Mouse (Mus musculus): ENCODE data around the gene Gm17349. TPM values are rescaled to one million over a fixed set of nuclear protein-coding genes. Genes with fewer than 3 reads are reported as not detected.
A peak's percentile ranks its signal among the peaks of the same experiment; 100 is the strongest.
"Not testable (repeated sequence)": the region's sequence is repeated elsewhere in the genome, so short reads cannot be mapped to it uniquely, and the experiment has no call there.

Gm17349 gene
- not detected in 2 replicates for polyA plus RNA-seq (2015; fragmentation: Nextera tagmentation; extraction: Ambion mirVana)

DNA sequence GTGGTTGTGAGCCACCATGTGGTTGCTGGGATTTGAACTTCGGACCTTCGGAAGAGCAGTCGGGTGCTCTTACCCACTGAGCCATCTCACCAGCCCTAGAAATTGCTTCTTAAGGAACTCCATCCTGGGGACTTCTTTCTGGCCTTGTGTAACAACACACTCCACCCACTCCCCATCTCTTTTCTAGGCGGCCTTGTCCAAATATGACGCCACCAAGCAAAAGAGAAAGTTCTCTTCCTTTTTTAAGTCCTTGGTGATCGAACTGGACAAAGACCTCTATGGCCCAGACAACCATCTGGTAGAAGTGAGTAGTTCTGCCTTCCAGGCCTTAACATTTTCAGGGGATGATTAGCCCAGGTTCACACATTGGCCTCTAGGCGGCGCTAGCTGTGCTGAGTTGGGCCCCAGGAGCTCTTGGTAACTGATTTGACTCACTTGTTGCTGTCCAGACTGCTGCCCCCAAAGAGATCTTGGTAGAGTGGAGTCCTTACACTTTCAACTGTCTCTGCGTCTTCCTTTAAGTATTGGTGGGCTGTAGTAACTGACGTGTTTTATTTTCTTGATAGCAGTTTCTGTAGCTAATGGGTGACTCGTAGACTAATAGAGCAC is at the start of gene Gm17349:
TSS of gene Gm17349 (minus strand) at position 51 of the 609 bp plus-strand sequence.
- H3K4me1 ChIP-seq = peaks cover 30% of the 10 kb centered on the region
- H3K27ac ChIP-seq = peak within 1 kb of the TSS; percentile 64
- no peak for ATAC-seq (ENCODE audit: insufficient number of reproducible peaks, low FRiP score, low TSS enrichment, low read depth)
- no peaks in the 10 kb centered on the region for H3K27me3 ChIP-seq
- peaks cover 66% of the 10 kb centered on the region for H3K36me3 ChIP-seq
- H3K4me3 ChIP-seq = no peak within 1 kb of the TSS
- WGBS = 71% methylated on average over 11 of the region's 11 CpGs
- no peaks in the 10 kb centered on the region for H3K9me3 ChIP-seq
- no peak within 1 kb of the TSS for H3K9ac ChIP-seq
- H3K4me2 ChIP-seq = no peak within 1 kb of the TSS

- WGBS = 71% methylated on average over 3 of the region's 3 CpGs
These were observed 48.9 kb upstream of the Gm17349 start for GRCm38 (mm10) chr15:99754204-99754603.

GRCm38 (mm10) chr15:99740229-99740628 is 34.9 kb upstream of the Gm17349 start:
- H3K4me3 ChIP-seq = no peak overlapping the region
- no peaks in the 10 kb centered on the region for H3K27me3 ChIP-seq
- H3K9me3 ChIP-seq = no peaks in the 10 kb centered on the region
- H3K9ac ChIP-seq = no peak overlapping the region
- H3K36me3 ChIP-seq = peaks cover 93% of the 10 kb centered on the region
- no peak overlapping the region for H3K27ac ChIP-seq
- H3K4me1 ChIP-seq = no peaks in the 10 kb centered on the region
- no peak overlapping the region for H3K4me2 ChIP-seq
- ATAC-seq (ENCODE audit: insufficient number of reproducible peaks, low FRiP score, low TSS enrichment, low read depth) = no peak
- WGBS = 93% methylated on average over 4 of the region's 4 CpGs

More at GRCm38 (mm10) chr15:99754204-99754603, 48.9 kb upstream of the Gm17349 start:
- Histone ChIP-seq H3K9me3 (no peaks in the 10 kb centered on the region), H3K4me1 (peaks cover 3% of the 10 kb centered on the region; the same call in 1 of the 2 replicates), H3K4me2 (no peak overlapping the region), H3K36me3 (peaks cover 8% of the 10 kb centered on the region; the same call in 1 of the 2 replicates), H3K27ac (no peak overlapping the region), H3K9ac (no peak overlapping the region), H3K4me3 (no peak overlapping the region), H3K27me3 (no peaks in the 10 kb centered on the region)
- no peak for ATAC-seq (ENCODE audit: insufficient number of reproducible peaks, low FRiP score, low TSS enrichment, low read depth)

DNA sequence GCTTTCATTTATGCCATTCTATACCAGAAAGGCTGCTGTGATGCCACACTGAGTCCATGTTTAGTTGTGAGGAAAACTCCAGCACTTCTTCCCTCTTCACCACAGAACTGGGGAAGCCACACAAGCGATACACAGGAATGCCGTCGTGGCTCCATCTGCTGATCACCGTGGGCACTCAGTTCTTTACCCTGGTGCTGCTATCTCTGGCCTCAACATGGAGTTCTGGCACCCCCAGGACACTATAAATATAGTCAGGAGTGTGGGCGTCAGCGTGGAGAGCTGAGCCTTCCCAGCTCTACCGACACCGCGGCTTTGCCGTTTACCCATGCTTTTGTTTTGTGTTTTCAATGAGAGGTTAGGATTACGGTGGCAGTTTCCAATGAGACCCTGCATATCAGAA is 31.4 kb upstream of the Gm17349 start:
- no peak overlapping the region for H3K4me3 ChIP-seq
- no peak overlapping the region for H3K27ac ChIP-seq
- H3K36me3 ChIP-seq = peaks cover 88% of the 10 kb centered on the region
- H3K27me3 ChIP-seq = no peaks in the 10 kb centered on the region
- no peak overlapping the region for H3K9ac ChIP-seq
- no peak for ATAC-seq (ENCODE audit: insufficient number of reproducible peaks, low FRiP score, low TSS enrichment, low read depth)
- no peaks in the 10 kb centered on the region for H3K4me1 ChIP-seq
- no peaks in the 10 kb centered on the region for H3K9me3 ChIP-seq
- 89% methylated on average over 11 of the region's 11 CpGs for WGBS
- H3K4me2 ChIP-seq = no peak overlapping the region

DNA sequence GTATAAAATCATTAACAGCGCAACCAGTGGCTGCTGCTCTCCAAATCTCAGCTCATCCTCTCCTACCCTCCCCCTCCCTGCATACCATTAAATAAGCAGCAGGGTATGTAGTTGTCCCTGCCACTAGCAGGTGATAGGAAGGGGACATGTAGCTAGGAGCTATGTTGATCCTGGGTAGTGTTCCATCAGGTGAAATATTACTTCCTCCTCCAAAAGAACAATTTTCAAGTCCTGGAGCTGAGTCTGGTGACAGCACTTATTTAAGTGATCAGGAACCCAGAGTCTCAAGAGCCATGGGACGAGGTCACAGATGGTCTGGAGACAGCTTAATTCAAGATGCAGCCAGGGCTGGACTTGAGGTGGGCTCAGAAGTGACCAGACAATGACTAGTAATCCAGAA is 30.3 kb upstream of the Gm17349 start:
- H3K4me2 ChIP-seq = no peak overlapping the region
- ATAC-seq (ENCODE audit: insufficient number of reproducible peaks, low FRiP score, low TSS enrichment, low read depth) = no peak
- H3K27ac ChIP-seq = no peak overlapping the region
- H3K9ac ChIP-seq = no peak overlapping the region
- H3K4me3 ChIP-seq = no peak overlapping the region
- H3K9me3 ChIP-seq = no peaks in the 10 kb centered on the region
- WGBS = 90% methylated on average over 2 of the region's 2 CpGs
- H3K27me3 ChIP-seq = no peaks in the 10 kb centered on the region
- no peaks in the 10 kb centered on the region for H3K4me1 ChIP-seq
- peaks cover 83% of the 10 kb centered on the region for H3K36me3 ChIP-seq

DNA sequence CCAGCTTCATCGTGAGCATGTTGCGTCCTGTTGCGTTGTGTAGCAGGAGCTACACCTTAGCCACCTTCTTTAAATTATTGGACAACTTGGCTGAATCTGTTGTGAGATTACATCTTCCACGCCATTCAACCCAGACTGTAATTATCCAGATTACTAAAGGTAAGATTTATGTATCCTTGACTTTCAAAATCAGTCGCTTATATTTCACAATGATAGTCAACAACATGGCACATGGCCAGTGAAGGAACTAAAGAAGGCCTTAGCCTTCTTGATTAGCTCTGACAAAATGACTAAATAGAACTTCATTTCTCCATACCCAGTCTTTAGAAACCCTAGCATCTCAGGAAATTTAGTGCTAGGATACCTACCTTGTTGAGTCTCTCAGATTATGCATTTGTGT is 27.9 kb upstream of the Gm17349 start:
- H3K27me3 ChIP-seq = no peaks in the 10 kb centered on the region
- no peak overlapping the region for H3K4me2 ChIP-seq
- H3K27ac ChIP-seq = no peak overlapping the region
- no peak overlapping the region for H3K4me3 ChIP-seq
- H3K9ac ChIP-seq = no peak overlapping the region
- WGBS = 79% methylated on average over 5 of the region's 5 CpGs
- no peak for ATAC-seq (ENCODE audit: insufficient number of reproducible peaks, low FRiP score, low TSS enrichment, low read depth)
- peaks cover 77% of the 10 kb centered on the region for H3K36me3 ChIP-seq
- H3K9me3 ChIP-seq = no peaks in the 10 kb centered on the region
- no peaks in the 10 kb centered on the region for H3K4me1 ChIP-seq

DNA sequence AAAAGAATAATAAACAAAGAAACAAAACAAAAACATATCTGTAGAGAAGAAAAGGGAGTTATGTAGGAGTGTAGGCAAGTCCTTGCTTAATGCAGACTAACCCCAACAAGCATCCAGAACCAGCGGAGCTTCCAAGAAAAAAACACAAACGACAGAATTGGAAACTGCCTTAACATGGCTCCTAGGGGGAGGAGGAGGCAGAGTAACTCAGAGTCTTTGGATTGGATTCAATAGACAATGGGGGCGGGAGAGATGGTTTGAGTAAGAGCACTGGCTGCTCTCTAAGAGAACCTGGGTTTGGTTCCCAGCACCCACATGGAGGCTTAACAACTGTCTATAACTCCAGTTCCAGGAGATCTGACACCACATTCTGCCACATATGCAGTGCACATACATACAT is 26.4 kb upstream of the Gm17349 start:
- H3K27me3 ChIP-seq = no peaks in the 10 kb centered on the region
- 90% methylated on average over 3 of the region's 3 CpGs for WGBS
- no peak overlapping the region for H3K27ac ChIP-seq
- ATAC-seq (ENCODE audit: insufficient number of reproducible peaks, low FRiP score, low TSS enrichment, low read depth) = no peak
- no peak overlapping the region for H3K4me2 ChIP-seq
- H3K36me3 ChIP-seq = peaks cover 73% of the 10 kb centered on the region
- H3K9me3 ChIP-seq = no peaks in the 10 kb centered on the region
- peaks cover under 1% of the 10 kb centered on the region; the same call in 1 of the 2 replicates for H3K4me1 ChIP-seq
- no peak overlapping the region for H3K9ac ChIP-seq
- no peak overlapping the region for H3K4me3 ChIP-seq

- Histone ChIP-seq H3K27me3 (no peaks in the 10 kb centered on the region), H3K9ac (no peak overlapping the region), H3K36me3 (peaks cover 68% of the 10 kb centered on the region), H3K4me3 (no peak overlapping the region), H3K4me2 (no peak overlapping the region), H3K27ac (no peak overlapping the region), H3K4me1 (peaks cover 4% of the 10 kb centered on the region), H3K9me3 (no peaks in the 10 kb centered on the region)
- WGBS = 94% methylated on average over 2 of the region's 2 CpGs
- ATAC-seq (ENCODE audit: insufficient number of reproducible peaks, low FRiP score, low TSS enrichment, low read depth) = no peak
These were observed 25.9 kb upstream of the Gm17349 start for GRCm38 (mm10) chr15:99731167-99731566.

GRCm38 (mm10) chr15:99729056-99729783 is 23.9 kb upstream of the Gm17349 start:
- Histone ChIP-seq H3K36me3 (peaks cover 50% of the 10 kb centered on the region), H3K27ac (no peak overlapping the region), H3K4me1 (peaks cover 14% of the 10 kb centered on the region), H3K9me3 (no peaks in the 10 kb centered on the region), H3K27me3 (no peaks in the 10 kb centered on the region), H3K9ac (no peak overlapping the region), H3K4me3 (no peak overlapping the region), H3K4me2 (no peak overlapping the region)
- ATAC-seq (ENCODE audit: insufficient number of reproducible peaks, low FRiP score, low TSS enrichment, low read depth) = no peak
- WGBS = 88% methylated on average over 4 of the region's 4 CpGs

DNA sequence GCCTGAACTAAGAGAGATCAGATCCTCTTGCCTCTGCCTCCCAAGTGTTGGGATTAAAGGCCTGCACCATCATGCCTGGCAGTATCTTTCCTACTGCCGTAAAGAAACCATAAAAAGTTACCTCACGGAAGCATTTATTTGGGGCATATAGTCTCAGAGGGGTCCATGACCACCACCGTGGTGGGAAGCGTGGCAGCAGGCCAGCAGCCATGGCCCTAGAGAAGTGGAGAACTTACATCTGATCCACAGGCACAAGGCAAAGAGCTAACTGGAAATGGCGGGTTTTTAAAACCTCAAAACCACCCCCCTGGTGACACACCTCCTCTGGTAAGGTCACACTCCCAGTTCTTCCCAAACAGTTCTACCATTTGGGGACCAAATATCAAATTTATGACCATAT is 22.9 kb upstream of the Gm17349 start:
- WGBS = 80% methylated on average over 5 of the region's 5 CpGs
- Histone ChIP-seq H3K9me3 (no peaks in the 10 kb centered on the region), H3K27me3 (no peaks in the 10 kb centered on the region), H3K4me1 (peaks cover 24% of the 10 kb centered on the region), H3K4me3 (no peak overlapping the region), H3K4me2 (no peak overlapping the region), H3K36me3 (peaks cover 46% of the 10 kb centered on the region), H3K9ac (no peak overlapping the region), H3K27ac (no peak overlapping the region)
- no peak for ATAC-seq (ENCODE audit: insufficient number of reproducible peaks, low FRiP score, low TSS enrichment, low read depth)

GRCm38 (mm10) chr15:99727525-99727924 is 22.2 kb upstream of the Gm17349 start:
- 96% methylated on average over 12 of the region's 12 CpGs for WGBS

DNA sequence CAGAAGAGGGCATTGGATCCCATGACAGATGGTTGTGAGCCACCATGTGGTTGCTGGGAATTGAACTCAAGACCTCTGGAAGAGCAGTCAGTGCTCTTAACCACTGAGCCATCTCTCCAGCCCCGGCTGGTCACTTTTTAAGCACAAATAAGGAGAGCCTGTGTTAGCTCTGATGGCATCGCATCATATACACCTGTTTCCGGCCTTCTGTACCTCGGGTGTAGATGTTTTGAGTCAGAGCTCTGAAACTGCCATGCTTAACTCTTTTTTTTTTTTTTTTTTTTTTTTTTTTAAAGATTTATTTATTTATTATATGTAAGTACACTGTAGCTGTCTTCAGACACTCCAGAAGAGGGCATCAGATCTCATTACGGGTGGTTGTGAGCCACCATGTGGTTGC is 21.7 kb upstream of the Gm17349 start:
- ATAC-seq (ENCODE audit: insufficient number of reproducible peaks, low FRiP score, low TSS enrichment, low read depth); H3K9me3 ChIP-seq; H3K4me3 ChIP-seq; H3K27ac ChIP-seq; H3K9ac ChIP-seq; H3K4me2 ChIP-seq; H3K27me3 ChIP-seq: not testable (repeated sequence)
- H3K4me1 ChIP-seq = peaks cover 26% of the 10 kb centered on the region
- H3K36me3 ChIP-seq = peaks cover 37% of the 10 kb centered on the region
- 86% methylated on average over 5 of the region's 5 CpGs for WGBS

More at GRCm38 (mm10) chr15:99727525-99727924, 22.2 kb upstream of the Gm17349 start:
- H3K4me1 ChIP-seq = peaks cover 26% of the 10 kb centered on the region
- H3K9me3 ChIP-seq = no peaks in the 10 kb centered on the region
- H3K4me2 ChIP-seq = no peak overlapping the region
- peaks cover 42% of the 10 kb centered on the region for H3K36me3 ChIP-seq
- no peaks in the 10 kb centered on the region for H3K27me3 ChIP-seq
- ATAC-seq (ENCODE audit: insufficient number of reproducible peaks, low FRiP score, low TSS enrichment, low read depth) = no peak
- H3K27ac ChIP-seq = no peak overlapping the region
- H3K4me3 ChIP-seq = no peak overlapping the region
- no peak overlapping the region for H3K9ac ChIP-seq

Measured in limb, embryonic 15.5 days (tissue).